22 mouse cellular contexts compared by ENCODE assay signal in the genomic region with DNA sequence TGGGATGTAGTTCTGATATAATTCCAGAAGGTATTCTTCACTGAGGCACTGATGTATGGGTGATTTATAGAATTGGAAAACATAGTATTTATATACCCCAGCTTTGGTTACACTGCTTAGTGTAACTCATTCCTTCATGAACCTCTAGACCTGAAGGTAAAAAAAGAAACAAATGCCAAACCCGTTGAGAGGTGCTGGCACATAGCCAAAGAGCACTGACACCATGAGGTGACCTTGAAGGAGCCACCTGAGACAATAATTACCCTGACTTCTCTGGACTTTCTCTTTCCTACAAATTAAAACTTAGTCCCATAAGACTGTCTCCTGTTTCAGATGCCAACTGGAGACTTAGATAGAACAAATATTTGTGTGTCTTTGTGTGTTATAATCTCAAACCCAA.
"Had no signal": no experiment of that assay in that cellular context is flagged by ENCODE, and none has a peak within 500 bp of the region (broad histone marks: within the 10 kb centered on the region; RNA-seq: fewer than 3 reads in every experiment).

No protein-coding gene starts in this region.

- H3K27ac ChIP-seq: intestine, embryonic 15.5 days; layer of hippocampus, adult 2 months; limb, embryonic 10.5 days; limb, embryonic 13.5 days; liver, embryonic 12.5 days; liver, embryonic 15.5 days; macrophage; midbrain, embryonic 12.5 days; midbrain, embryonic 15.5 days; neural tube, embryonic 12.5 days; neural tube, embryonic 15.5 days; stomach, postnatal 0 days had no signal

- H3K4me2 ChIP-seq: intestine, embryonic 15.5 days; limb, embryonic 13.5 days; liver, embryonic 12.5 days; liver, embryonic 15.5 days; midbrain, embryonic 12.5 days; midbrain, embryonic 15.5 days; neural tube, embryonic 12.5 days; neural tube, embryonic 15.5 days had no signal

- H3K36me3 ChIP-seq: intestine, embryonic 15.5 days; limb, embryonic 13.5 days; liver, embryonic 12.5 days; liver, embryonic 15.5 days; midbrain, embryonic 12.5 days; midbrain, embryonic 15.5 days; neural tube, embryonic 12.5 days; neural tube, embryonic 15.5 days had no signal

- H3K4me3 ChIP-seq: intestine, embryonic 15.5 days; layer of hippocampus, adult 2 months; limb, embryonic 10.5 days; limb, embryonic 13.5 days; liver, embryonic 12.5 days; liver, embryonic 15.5 days; midbrain, embryonic 12.5 days; midbrain, embryonic 15.5 days; neural tube, embryonic 12.5 days; neural tube, embryonic 15.5 days had no signal

- H3K27me3 ChIP-seq: intestine, embryonic 15.5 days; limb, embryonic 13.5 days; liver, embryonic 12.5 days; liver, embryonic 15.5 days; midbrain, embryonic 12.5 days; midbrain, embryonic 15.5 days; neural tube, embryonic 12.5 days; neural tube, embryonic 15.5 days had no signal

- H3K9me3 ChIP-seq: intestine, embryonic 15.5 days; limb, embryonic 10.5 days; limb, embryonic 13.5 days; liver, embryonic 12.5 days; liver, embryonic 15.5 days; midbrain, embryonic 12.5 days; midbrain, embryonic 15.5 days; neural tube, embryonic 12.5 days; neural tube, embryonic 15.5 days had no signal

- H3K4me1 ChIP-seq: intestine, embryonic 15.5 days had no signal

- ATAC-seq: intestine, embryonic 15.5 days; liver, embryonic 12.5 days; lung, postnatal 0 days; midbrain, embryonic 15.5 days had no signal

- DNase-seq: layer of hippocampus, adult 9-11 months; liver; lung, adult 18-20 months; right cerebral cortex, adult 18-20 months; right cerebral cortex, postnatal 14 days; right cerebral cortex, postnatal 4 days; thymus, adult 2 months; thymus, postnatal 14 days; thymus, postnatal 4 days had no signal

- H3K9ac ChIP-seq: intestine, embryonic 15.5 days; limb, embryonic 13.5 days; liver, embryonic 12.5 days; liver, embryonic 15.5 days; midbrain, embryonic 12.5 days; midbrain, embryonic 15.5 days; neural tube, embryonic 12.5 days; neural tube, embryonic 15.5 days had no signal
